Mouse (Mus musculus): ENCODE measurements around the gene Gm21958.

- TF ChIP-seq GATA1 (IDR thresholded peaks at IDR 0.05; ENCODE audit: borderline replicate concordance, low read length) (no peak), FLI1 (IDR thresholded peaks at IDR 0.05; ENCODE audit: low read length) (no peak)
These were observed 45.4 kb downstream of the Gm21958 start for GRCm38 (mm10) chr3:54668722-54669121.
